Mouse (Mus musculus): ENCODE measurements around the gene Pkmyt1. TPM values are rescaled to one million over a fixed set of nuclear protein-coding genes. Genes with fewer than 3 reads are reported as not detected.
"Not testable (repeated sequence)": the region's sequence is repeated elsewhere in the genome, so short reads cannot be mapped to it uniquely, and the experiment has no call there.

Pkmyt1 gene
- polyA plus RNA-seq, 1 experiment from 2014 or later: 33.8 TPM

DNA sequence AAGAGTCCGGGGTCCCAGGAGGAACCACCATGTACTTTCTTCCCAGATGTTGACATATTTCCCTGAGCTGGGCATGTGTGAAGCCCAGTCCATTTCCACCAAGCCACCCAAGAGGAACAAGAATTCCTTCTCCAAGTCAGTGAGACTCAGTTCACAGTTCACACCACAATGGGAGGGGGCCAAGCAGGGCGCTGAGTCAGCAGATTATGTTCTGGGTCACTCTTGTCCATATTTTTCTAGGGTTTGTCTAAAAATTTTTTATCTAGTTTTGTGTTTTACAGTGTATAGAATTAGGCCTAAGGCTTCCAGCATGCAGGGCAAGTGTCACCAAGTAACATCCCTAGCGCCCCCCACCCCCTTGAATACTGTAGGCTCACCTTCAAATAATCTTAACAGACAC is 35.0 kb downstream of the Pkmyt1 start:
- 91% methylated on average over 3 of the region's 3 CpGs for WGBS (ENCODE audit: insufficient replicate concordance)
- ATAC-seq (replicated peaks; ENCODE audit: insufficient number of reproducible peaks, low FRiP score, low TSS enrichment): no peak
- H3K4me3 ChIP-seq (ENCODE audit: low read depth, low read length): no peak overlapping the region
- no peaks in the 10 kb centered on the region for H3K9me3 ChIP-seq (replicated peaks; ENCODE audit: control insufficient read depth, low read length)
- H3K27me3 ChIP-seq (ENCODE audit: control insufficient read depth, insufficient read depth, low read length): no peaks in the 10 kb centered on the region
- no peak overlapping the region for H3K27ac ChIP-seq (ENCODE audit: low read depth, low read length)
- H3K4me2 ChIP-seq: no peak overlapping the region
- peaks cover 38% of the 10 kb centered on the region for H3K36me3 ChIP-seq (ENCODE audit: control insufficient read depth, insufficient read depth, low read length)
- no peak overlapping the region for H3K9ac ChIP-seq (ENCODE audit: low read depth, low read length)
- H3K4me1 ChIP-seq (ENCODE audit: control insufficient read depth, insufficient read depth, low read length): no peaks in the 10 kb centered on the region

GRCm38 (mm10) chr17:23762976-23763375 is 36.8 kb downstream of the Pkmyt1 start:
- Histone ChIP-seq H3K4me2 (no peak overlapping the region), H3K27ac (ENCODE audit: low read depth, low read length) (no peak overlapping the region), H3K27me3 (ENCODE audit: control insufficient read depth, insufficient read depth, low read length) (no peaks in the 10 kb centered on the region), H3K4me3 (ENCODE audit: low read depth, low read length) (no peak overlapping the region), H3K36me3 (ENCODE audit: control insufficient read depth, insufficient read depth, low read length) (peaks cover 23% of the 10 kb centered on the region), H3K9me3 (replicated peaks; ENCODE audit: control insufficient read depth, low read length) (no peaks in the 10 kb centered on the region), H3K4me1 (ENCODE audit: control insufficient read depth, insufficient read depth, low read length) (no peaks in the 10 kb centered on the region), H3K9ac (ENCODE audit: low read depth, low read length) (no peak overlapping the region)
- WGBS (ENCODE audit: insufficient replicate concordance): 83% methylated on average over 11 of the region's 11 CpGs
- no peak for ATAC-seq (replicated peaks; ENCODE audit: insufficient number of reproducible peaks, low FRiP score, low TSS enrichment)

DNA sequence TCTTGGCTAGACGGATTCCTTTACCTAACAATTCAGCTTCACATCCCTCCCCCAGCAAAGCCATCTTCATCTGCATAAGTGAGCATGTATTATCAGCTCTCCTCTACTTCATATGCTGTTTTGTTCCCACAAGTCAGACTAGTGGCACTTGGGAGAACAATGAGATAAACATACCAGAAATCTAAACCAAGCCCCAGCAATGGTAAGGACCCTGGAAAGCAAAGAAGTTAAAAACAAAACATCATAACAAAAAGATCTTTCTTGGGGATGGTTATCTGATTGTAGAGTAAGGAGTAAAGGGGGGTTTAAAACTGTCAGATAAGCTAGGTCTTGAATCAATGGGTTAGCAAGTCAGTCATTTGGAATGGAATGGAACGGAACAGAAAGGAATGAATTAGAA is 44.4 kb downstream of the Pkmyt1 start:
- no peak overlapping the region for H3K27ac ChIP-seq (ENCODE audit: low read depth, low read length)
- peak overlapping the region; percentile 71 for H3K4me2 ChIP-seq

DNA sequence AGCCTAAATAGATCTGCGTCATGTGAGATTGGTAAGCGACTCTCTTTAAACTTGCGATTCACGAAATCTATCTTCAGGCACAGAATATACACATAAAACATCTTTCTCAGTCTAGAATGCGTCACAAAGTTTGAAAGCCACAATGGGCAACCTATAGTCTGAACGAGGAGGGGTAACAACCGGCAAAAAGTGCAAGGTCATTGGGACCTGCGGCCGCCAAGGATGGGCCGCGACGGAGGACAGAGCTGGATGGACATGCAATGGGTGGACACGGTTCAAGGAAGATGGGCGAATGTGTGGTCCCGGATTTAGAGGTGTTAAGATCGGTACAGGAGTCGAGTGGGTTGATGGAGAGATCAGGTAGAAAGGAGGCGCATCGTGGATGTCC is 44.8 kb downstream of the Pkmyt1 start:
- Histone ChIP-seq H3K4me3 (ENCODE audit: low read depth, low read length) (peak overlapping the region; percentile 87), H3K36me3 (ENCODE audit: control insufficient read depth, insufficient read depth, low read length) (no peaks in the 10 kb centered on the region), H3K4me2 (peak overlapping the region; percentile 71), H3K27ac (ENCODE audit: low read depth, low read length) (peak overlapping the region; percentile 82), H3K9me3 (replicated peaks; ENCODE audit: control insufficient read depth, low read length) (no peaks in the 10 kb centered on the region), H3K9ac (ENCODE audit: low read depth, low read length) (peak overlapping the region; percentile 92), H3K4me1 (ENCODE audit: control insufficient read depth, insufficient read depth, low read length) (peaks cover 7% of the 10 kb centered on the region), H3K27me3 (ENCODE audit: control insufficient read depth, insufficient read depth, low read length) (no peaks in the 10 kb centered on the region)
- 2% methylated on average over 19 of the region's 19 CpGs for WGBS (ENCODE audit: insufficient replicate concordance)
- ATAC-seq (replicated peaks; ENCODE audit: insufficient number of reproducible peaks, low FRiP score, low TSS enrichment): peak; percentile 39

More for the DNA sequence above, 44.4 kb downstream of the Pkmyt1 start:
- peak overlapping the region; percentile 92 for H3K9ac ChIP-seq (ENCODE audit: low read depth, low read length)
- H3K4me3 ChIP-seq (ENCODE audit: low read depth, low read length): peak overlapping the region; percentile 87
- H3K27me3 ChIP-seq (ENCODE audit: control insufficient read depth, insufficient read depth, low read length): no peaks in the 10 kb centered on the region
- peaks cover 7% of the 10 kb centered on the region for H3K4me1 ChIP-seq (ENCODE audit: control insufficient read depth, insufficient read depth, low read length)
- no peak for ATAC-seq (replicated peaks; ENCODE audit: insufficient number of reproducible peaks, low FRiP score, low TSS enrichment)
- WGBS (ENCODE audit: insufficient replicate concordance): 18% methylated on average over 2 of the region's 2 CpGs
- no peaks in the 10 kb centered on the region for H3K36me3 ChIP-seq (ENCODE audit: control insufficient read depth, insufficient read depth, low read length)
- H3K9me3 ChIP-seq (replicated peaks; ENCODE audit: control insufficient read depth, low read length): no peaks in the 10 kb centered on the region

DNA sequence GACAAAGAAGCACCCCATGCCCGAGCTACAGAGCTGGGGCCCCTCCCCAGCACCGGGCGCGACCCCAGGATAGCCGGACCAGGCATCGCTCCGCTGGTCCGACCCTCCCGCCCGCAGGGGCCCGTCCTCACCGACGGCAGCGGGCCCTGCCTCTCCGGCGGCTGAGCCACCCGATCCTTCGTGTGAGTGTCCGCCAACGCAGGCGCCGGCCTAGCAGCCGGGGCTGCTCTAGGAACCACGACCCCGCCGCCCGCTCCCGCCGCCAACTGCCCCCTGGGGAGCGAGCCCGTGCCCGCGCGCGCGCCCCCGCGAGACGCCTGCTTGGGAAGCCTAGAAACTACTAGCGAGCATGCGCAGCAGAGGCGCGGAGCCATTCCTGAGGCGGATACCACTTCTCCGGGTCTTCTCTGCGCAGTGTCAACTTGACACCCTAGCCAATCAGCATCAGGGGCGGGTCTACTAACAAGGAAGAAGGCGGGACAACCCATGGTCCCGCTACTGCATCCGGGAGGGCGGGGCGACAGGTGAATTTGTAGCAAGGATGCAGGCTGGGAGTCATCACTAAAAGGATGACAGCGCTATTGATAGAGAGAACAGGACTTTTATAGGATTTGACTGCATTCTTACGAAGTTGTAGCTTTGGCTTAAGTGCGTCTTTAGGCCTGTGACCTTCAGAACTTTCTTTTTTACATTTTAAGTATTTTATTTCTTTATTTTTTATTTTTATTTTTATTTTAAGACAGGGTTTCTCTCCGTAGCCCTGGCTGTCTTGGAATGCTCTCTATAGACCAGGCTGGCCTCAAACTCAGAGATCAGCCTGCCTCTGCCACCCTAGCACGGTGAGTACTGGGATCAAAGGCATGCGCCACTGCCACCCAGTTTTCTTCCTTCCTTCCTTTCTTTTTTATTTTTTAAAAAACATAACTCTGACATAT is 45.4 kb downstream of the Pkmyt1 start, which contains the start of gene Flywch1:
Gene Flywch1 (minus strand): TSS at position 319 of the 935 bp plus-strand sequence.
- Histone ChIP-seq H3K9ac (ENCODE audit: low read depth, low read length) (peak within 1 kb of the TSS; percentile 92), H3K4me1 (ENCODE audit: control insufficient read depth, insufficient read depth, low read length) (peaks cover 7% of the 10 kb centered on the region), H3K36me3 (ENCODE audit: control insufficient read depth, insufficient read depth, low read length) (no peaks in the 10 kb centered on the region), H3K4me2 (peak within 1 kb of the TSS; percentile 71), H3K4me3 (ENCODE audit: low read depth, low read length) (peak within 1 kb of the TSS; percentile 87), H3K27ac (ENCODE audit: low read depth, low read length) (peak within 1 kb of the TSS; percentile 82), H3K27me3 (ENCODE audit: control insufficient read depth, insufficient read depth, low read length) (no peaks in the 10 kb centered on the region), H3K9me3 (replicated peaks; ENCODE audit: control insufficient read depth, low read length) (no peaks in the 10 kb centered on the region)
- ATAC-seq (replicated peaks; ENCODE audit: insufficient number of reproducible peaks, low FRiP score, low TSS enrichment): peak; percentile 96
- 4% methylated on average over 48 of the region's 58 CpGs for WGBS (ENCODE audit: insufficient replicate concordance)

DNA sequence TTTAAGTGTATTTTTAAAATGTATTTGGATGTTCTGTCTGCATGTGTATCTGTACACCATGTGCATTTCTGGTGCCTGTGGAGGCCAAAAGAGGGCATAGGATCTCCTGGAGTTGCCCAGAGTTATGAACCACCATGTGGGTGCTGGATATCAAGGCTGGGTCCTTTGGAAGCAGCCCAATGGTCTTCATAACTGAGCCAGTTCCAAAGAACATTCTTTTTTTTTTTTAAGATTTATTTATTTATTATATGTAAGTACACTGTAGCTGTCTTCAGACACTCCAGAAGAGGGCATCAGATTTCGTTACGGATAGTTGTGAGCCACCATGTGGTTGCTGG is 46.1 kb downstream of the Pkmyt1 start:
- not testable (repeated sequence) for ATAC-seq (replicated peaks; ENCODE audit: insufficient number of reproducible peaks, low FRiP score, low TSS enrichment); H3K27ac ChIP-seq (ENCODE audit: low read depth, low read length); H3K4me2 ChIP-seq; H3K4me1 ChIP-seq (ENCODE audit: control insufficient read depth, insufficient read depth, low read length); H3K27me3 ChIP-seq (ENCODE audit: control insufficient read depth, insufficient read depth, low read length); H3K9me3 ChIP-seq (replicated peaks; ENCODE audit: control insufficient read depth, low read length); H3K4me3 ChIP-seq (ENCODE audit: low read depth, low read length); H3K9ac ChIP-seq (ENCODE audit: low read depth, low read length); H3K36me3 ChIP-seq (ENCODE audit: control insufficient read depth, insufficient read depth, low read length)
- 80% methylated on average over 2 of the region's 2 CpGs for WGBS (ENCODE audit: insufficient replicate concordance)

DNA sequence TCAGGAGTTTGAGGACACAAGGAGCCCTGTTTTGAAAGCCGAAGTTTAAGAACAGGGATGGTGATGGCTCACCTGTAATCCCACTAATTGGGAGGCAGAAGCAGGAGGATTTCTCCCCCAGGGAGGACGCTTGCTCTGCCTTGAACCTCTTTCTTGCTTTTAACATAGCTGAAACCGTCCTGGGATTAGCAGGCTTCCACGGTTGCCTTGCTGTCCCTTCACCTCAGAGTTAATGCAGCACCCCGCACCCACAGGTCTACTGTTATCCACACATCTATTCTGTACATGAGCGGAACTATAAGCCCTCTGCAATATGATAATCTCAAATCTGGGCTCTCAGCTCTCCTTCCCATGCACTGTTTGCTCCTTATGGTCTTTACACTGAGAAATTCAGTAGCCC is 47.5 kb downstream of the Pkmyt1 start:
- no peaks in the 10 kb centered on the region for H3K36me3 ChIP-seq (ENCODE audit: control insufficient read depth, insufficient read depth, low read length)
- ATAC-seq (replicated peaks; ENCODE audit: insufficient number of reproducible peaks, low FRiP score, low TSS enrichment): no peak
- H3K4me2 ChIP-seq: no peak overlapping the region
- H3K4me3 ChIP-seq (ENCODE audit: low read depth, low read length): no peak overlapping the region
- no peaks in the 10 kb centered on the region for H3K9me3 ChIP-seq (replicated peaks; ENCODE audit: control insufficient read depth, low read length)
- H3K4me1 ChIP-seq (ENCODE audit: control insufficient read depth, insufficient read depth, low read length): peaks cover 7% of the 10 kb centered on the region
- no peak overlapping the region for H3K27ac ChIP-seq (ENCODE audit: low read depth, low read length)
- no peak overlapping the region for H3K9ac ChIP-seq (ENCODE audit: low read depth, low read length)
- H3K27me3 ChIP-seq (ENCODE audit: control insufficient read depth, insufficient read depth, low read length): no peaks in the 10 kb centered on the region
- 62% methylated on average over 6 of the region's 6 CpGs for WGBS (ENCODE audit: insufficient replicate concordance)

- no peak for ATAC-seq (replicated peaks; ENCODE audit: insufficient number of reproducible peaks, low FRiP score, low TSS enrichment)
Measured at GRCm38 (mm10) chr17:23774090-23774489, 48.0 kb downstream of the Pkmyt1 start.

DNA sequence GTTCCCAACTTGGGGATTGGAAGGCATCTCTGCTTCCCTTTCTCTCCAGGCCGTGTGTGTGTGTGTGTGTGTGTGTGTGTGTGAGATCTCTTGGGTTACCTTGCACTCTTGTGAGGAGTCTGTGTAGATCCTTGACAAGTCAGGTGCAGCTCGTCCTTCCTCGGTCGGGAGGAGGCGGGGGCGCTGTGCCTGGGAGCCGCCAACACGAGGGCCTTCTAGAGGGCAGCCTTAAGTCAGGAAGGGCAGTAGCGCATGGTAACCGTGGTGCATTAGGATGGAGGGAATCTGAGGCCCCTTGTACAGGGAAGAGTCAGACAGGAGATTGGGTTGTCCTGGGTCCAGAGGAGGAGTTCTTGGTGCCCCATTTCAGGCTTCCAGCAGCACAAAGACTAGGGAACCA is 50.1 kb downstream of the Pkmyt1 start:
- no peak overlapping the region for H3K4me3 ChIP-seq (ENCODE audit: low read depth, low read length)
- no peak for ATAC-seq (replicated peaks; ENCODE audit: insufficient number of reproducible peaks, low FRiP score, low TSS enrichment)
- 64% methylated on average over 10 of the region's 10 CpGs for WGBS (ENCODE audit: insufficient replicate concordance)
- no peak overlapping the region for H3K27ac ChIP-seq (ENCODE audit: low read depth, low read length)
- no peaks in the 10 kb centered on the region for H3K27me3 ChIP-seq (ENCODE audit: control insufficient read depth, insufficient read depth, low read length)
- H3K4me1 ChIP-seq (ENCODE audit: control insufficient read depth, insufficient read depth, low read length): no peaks in the 10 kb centered on the region
- H3K9ac ChIP-seq (ENCODE audit: low read depth, low read length): no peak overlapping the region
- no peaks in the 10 kb centered on the region for H3K9me3 ChIP-seq (replicated peaks; ENCODE audit: control insufficient read depth, low read length)
- H3K4me2 ChIP-seq: no peak overlapping the region
- no peaks in the 10 kb centered on the region for H3K36me3 ChIP-seq (ENCODE audit: control insufficient read depth, insufficient read depth, low read length)

More at GRCm38 (mm10) chr17:23774090-23774489, 48.0 kb downstream of the Pkmyt1 start:
- Histone ChIP-seq H3K4me3 (ENCODE audit: low read depth, low read length) (no peak overlapping the region), H3K9me3 (replicated peaks; ENCODE audit: control insufficient read depth, low read length) (no peaks in the 10 kb centered on the region), H3K36me3 (ENCODE audit: control insufficient read depth, insufficient read depth, low read length) (no peaks in the 10 kb centered on the region), H3K27me3 (ENCODE audit: control insufficient read depth, insufficient read depth, low read length) (no peaks in the 10 kb centered on the region), H3K9ac (ENCODE audit: low read depth, low read length) (no peak overlapping the region), H3K4me2 (no peak overlapping the region), H3K4me1 (ENCODE audit: control insufficient read depth, insufficient read depth, low read length) (peaks cover 7% of the 10 kb centered on the region), H3K27ac (ENCODE audit: low read depth, low read length) (no peak overlapping the region)
- 6% methylated on average over 12 of the region's 12 CpGs for WGBS (ENCODE audit: insufficient replicate concordance)

Data from heart, embryonic 11.5 days (tissue).